Mouse (Mus musculus): ENCODE data around the gene Hacl1. TPM values are rescaled to one million over a fixed set of nuclear protein-coding genes. Genes with fewer than 3 reads are reported as not detected.

Hacl1 gene
- polyA plus RNA-seq, 1 experiment from 2014 or later = 2.4 TPM

GRCm38 (mm10) chr14:31591243-31591642 lies 49.8 kb downstream of the Hacl1 start, which contains the start of gene Colq:
Colq (minus strand) TSS chr14:31591343.
- WGBS (ENCODE audit: missing documents) = 100% methylated on average over 3 of the region's 3 CpGs

GRCm38 (mm10) chr14:31586451-31586850 lies 54.6 kb downstream of the Hacl1 start:
- Histone ChIP-seq H3K79me2 (ENCODE audit: inconsistent target) (no peaks in the 10 kb centered on the region), H3K27ac (no peak overlapping the region), H3K4me3 (ENCODE audit: inconsistent target) (no peak overlapping the region), H3K36me3 (ENCODE audit: inconsistent target) (no peaks in the 10 kb centered on the region)
- 89% methylated on average over 8 of the region's 8 CpGs for WGBS (ENCODE audit: missing documents)

More at GRCm38 (mm10) chr14:31591243-31591642, 49.8 kb downstream of the Hacl1 start, which contains the start of gene Colq:
- no peaks in the 10 kb centered on the region for H3K79me2 ChIP-seq (ENCODE audit: inconsistent target)
- H3K36me3 ChIP-seq (ENCODE audit: inconsistent target) = no peaks in the 10 kb centered on the region
- H3K4me3 ChIP-seq (ENCODE audit: inconsistent target) = no peak within 1 kb of the TSS
- no peak within 1 kb of the TSS for H3K27ac ChIP-seq

GRCm38 (mm10) chr14:31583082-31583481 lies 58.0 kb downstream of the Hacl1 start:
- Histone ChIP-seq H3K4me3 (ENCODE audit: inconsistent target) (no peak overlapping the region), H3K27ac (no peak overlapping the region), H3K79me2 (ENCODE audit: inconsistent target) (no peaks in the 10 kb centered on the region), H3K36me3 (ENCODE audit: inconsistent target) (no peaks in the 10 kb centered on the region)
- 44% methylated on average over 5 of the region's 9 CpGs for WGBS (ENCODE audit: missing documents)

- 87% methylated on average over 9 of the region's 9 CpGs for WGBS (ENCODE audit: missing documents)
- H3K79me2 ChIP-seq (ENCODE audit: inconsistent target) = no peaks in the 10 kb centered on the region
- no peaks in the 10 kb centered on the region for H3K36me3 ChIP-seq (ENCODE audit: inconsistent target)
- no peak overlapping the region for H3K27ac ChIP-seq
- H3K4me3 ChIP-seq (ENCODE audit: inconsistent target) = no peak overlapping the region
Observed at GRCm38 (mm10) chr14:31577966-31578735, 62.9 kb downstream of the Hacl1 start.

GRCm38 (mm10) chr14:31576846-31577697 lies 64.0 kb downstream of the Hacl1 start:
- Histone ChIP-seq H3K4me3 (ENCODE audit: inconsistent target) (no peak overlapping the region), H3K27ac (no peak overlapping the region), H3K36me3 (ENCODE audit: inconsistent target) (no peaks in the 10 kb centered on the region), H3K79me2 (ENCODE audit: inconsistent target) (no peaks in the 10 kb centered on the region)
- WGBS (ENCODE audit: missing documents) = 41% methylated on average over 9 of the region's 10 CpGs

GRCm38 (mm10) chr14:31575866-31576265 lies 65.2 kb downstream of the Hacl1 start:
- no peaks in the 10 kb centered on the region for H3K79me2 ChIP-seq (ENCODE audit: inconsistent target)
- 89% methylated on average over 9 of the region's 9 CpGs for whole genome bisulfite sequencing (ENCODE audit: missing documents)
- no peak overlapping the region for H3K4me3 ChIP-seq (ENCODE audit: inconsistent target)
- no peaks in the 10 kb centered on the region for H3K36me3 ChIP-seq (ENCODE audit: inconsistent target)
- no peak overlapping the region for H3K27ac ChIP-seq

- no peaks in the 10 kb centered on the region for H3K36me3 ChIP-seq (ENCODE audit: inconsistent target)
- no peaks in the 10 kb centered on the region for H3K79me2 ChIP-seq (ENCODE audit: inconsistent target)
- no peak overlapping the region for H3K27ac ChIP-seq
- 92% methylated on average over 14 of the region's 18 CpGs for WGBS (ENCODE audit: missing documents)
- H3K4me3 ChIP-seq (ENCODE audit: inconsistent target) = no peak overlapping the region
Observed at GRCm38 (mm10) chr14:31574903-31575665, 66.0 kb downstream of the Hacl1 start.

- Histone ChIP-seq H3K36me3 (ENCODE audit: inconsistent target) (no peaks in the 10 kb centered on the region), H3K27ac (no peak overlapping the region), H3K79me2 (ENCODE audit: inconsistent target) (no peaks in the 10 kb centered on the region), H3K4me3 (ENCODE audit: inconsistent target) (no peak overlapping the region)
- WGBS (ENCODE audit: missing documents) = 55% methylated on average over 9 of the region's 9 CpGs
Observed at GRCm38 (mm10) chr14:31572561-31573175, 68.4 kb downstream of the Hacl1 start.

GRCm38 (mm10) chr14:31571419-31571818 lies 69.7 kb downstream of the Hacl1 start:
- Histone ChIP-seq H3K36me3 (ENCODE audit: inconsistent target) (no peaks in the 10 kb centered on the region), H3K79me2 (ENCODE audit: inconsistent target) (no peaks in the 10 kb centered on the region), H3K4me3 (ENCODE audit: inconsistent target) (no peak overlapping the region), H3K27ac (no peak overlapping the region)
- WGBS (ENCODE audit: missing documents) = 96% methylated on average over 5 of the region's 5 CpGs

- Histone ChIP-seq H3K27ac (no peak overlapping the region), H3K4me3 (ENCODE audit: inconsistent target) (no peak overlapping the region), H3K79me2 (ENCODE audit: inconsistent target) (no peaks in the 10 kb centered on the region), H3K36me3 (ENCODE audit: inconsistent target) (no peaks in the 10 kb centered on the region)
- 65% methylated on average over 6 of the region's 6 CpGs for WGBS (ENCODE audit: missing documents)
Observed at GRCm38 (mm10) chr14:31570131-31570951, 70.7 kb downstream of the Hacl1 start.

- Histone ChIP-seq H3K79me2 (ENCODE audit: inconsistent target) (no peaks in the 10 kb centered on the region), H3K4me3 (ENCODE audit: inconsistent target) (no peak overlapping the region), H3K27ac (0 out of 2 replicates have a peak overlapping the region, but pooled peaks have one; percentile 4), H3K36me3 (ENCODE audit: inconsistent target) (no peaks in the 10 kb centered on the region)
- 1% methylated on average over 7 of the region's 7 CpGs for WGBS (ENCODE audit: missing documents)
Observed at GRCm38 (mm10) chr14:31569151-31569631, 71.9 kb downstream of the Hacl1 start.

- H3K36me3 ChIP-seq (ENCODE audit: inconsistent target) = no peaks in the 10 kb centered on the region
- WGBS (ENCODE audit: missing documents) = 100% methylated on average over 9 of the region's 9 CpGs
Observed at GRCm38 (mm10) chr14:31565478-31566212, 75.4 kb downstream of the Hacl1 start.

More at GRCm38 (mm10) chr14:31565478-31566212, 75.4 kb downstream of the Hacl1 start:
- no peak overlapping the region for H3K27ac ChIP-seq
- no peak overlapping the region for H3K4me3 ChIP-seq (ENCODE audit: inconsistent target)
- H3K79me2 ChIP-seq (ENCODE audit: inconsistent target) = no peaks in the 10 kb centered on the region
